Mouse (Mus musculus): ENCODE data around the gene Prnp.
A peak's percentile ranks its signal among the peaks of the same experiment; 100 is the strongest.

Gene Prnp

DNA sequence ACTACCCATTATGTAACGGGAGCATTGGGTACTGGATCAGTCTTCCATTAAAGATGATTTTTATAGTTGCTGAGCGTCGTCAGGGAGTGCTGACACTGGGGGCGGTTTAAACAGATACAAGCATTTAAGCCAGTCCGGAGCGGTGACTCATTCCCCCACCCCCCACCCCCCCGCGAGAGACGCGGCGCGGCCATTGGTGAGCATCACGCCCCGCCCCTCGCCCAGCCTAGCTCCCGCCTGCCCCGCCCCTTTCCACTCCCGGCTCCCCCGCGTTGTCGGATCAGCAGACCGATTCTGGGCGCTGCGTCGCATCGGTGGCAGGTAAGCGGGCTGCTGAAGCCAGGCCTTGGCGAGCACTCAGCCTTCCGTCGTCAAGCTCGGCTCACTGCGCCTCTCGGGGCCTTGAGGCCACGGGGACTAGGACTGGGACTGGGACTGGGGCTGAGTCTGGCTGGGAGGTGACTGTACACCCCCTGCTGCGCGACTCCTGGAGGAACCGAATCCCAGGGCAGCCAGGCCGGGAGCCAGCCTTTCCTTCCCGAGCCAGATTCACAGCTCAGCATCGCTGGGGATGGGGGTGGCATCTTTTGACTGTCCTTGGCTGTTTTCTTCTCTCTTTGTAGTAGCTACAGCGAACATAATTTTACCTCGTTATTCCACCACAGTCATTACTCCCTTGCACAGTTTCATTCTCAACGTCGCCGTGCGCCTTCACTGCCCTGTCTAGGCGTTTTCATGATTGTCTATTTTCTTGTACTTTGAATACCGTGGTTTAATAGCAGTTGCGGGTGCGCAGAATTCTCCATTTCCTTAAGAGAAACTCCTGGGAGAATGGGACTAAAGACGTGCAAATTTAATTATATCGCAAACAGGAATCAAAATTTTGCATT lies at the start of gene Prnp, which contains the start of gene Prn:
TSS of gene Prnp (plus strand) at position 246 of the 890 bp plus-strand sequence.
TSS of gene Prn (plus strand) at position 275 of the 890 bp plus-strand sequence.
- peak; percentile 91 for DNase-seq

DNA sequence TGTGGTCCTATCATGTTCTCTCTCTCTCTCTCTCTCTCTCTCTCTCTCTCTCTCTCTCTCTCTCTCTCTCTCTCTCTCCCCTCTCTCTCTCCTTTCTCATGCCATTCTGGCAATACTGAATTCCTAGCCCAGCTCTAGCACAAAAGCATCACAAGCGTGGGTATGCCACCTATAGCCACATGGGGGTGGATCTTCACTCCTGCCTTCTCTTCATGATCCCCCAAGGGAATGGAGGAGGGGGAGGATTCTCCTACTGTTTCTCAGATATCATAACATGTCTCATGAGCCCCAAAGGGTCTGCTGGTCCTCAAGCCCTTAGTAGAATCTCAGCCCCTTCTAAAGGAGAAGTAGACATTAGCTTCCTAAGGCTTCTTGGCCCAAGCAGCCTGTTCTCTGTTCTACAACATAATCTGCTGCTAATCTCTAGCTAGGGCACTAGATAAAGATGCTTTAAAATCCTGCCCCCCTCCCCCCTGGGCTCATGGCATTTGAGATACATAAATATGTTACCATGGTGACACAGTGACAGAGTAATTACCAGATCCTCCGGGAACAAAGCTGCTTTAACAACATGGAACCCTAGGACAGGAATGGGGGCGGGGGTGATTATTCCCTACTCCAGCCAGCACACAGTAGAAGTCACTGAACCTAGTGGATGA lies 47.0 kb upstream of the Prnp start:
- no peak for DNase-seq

DNA sequence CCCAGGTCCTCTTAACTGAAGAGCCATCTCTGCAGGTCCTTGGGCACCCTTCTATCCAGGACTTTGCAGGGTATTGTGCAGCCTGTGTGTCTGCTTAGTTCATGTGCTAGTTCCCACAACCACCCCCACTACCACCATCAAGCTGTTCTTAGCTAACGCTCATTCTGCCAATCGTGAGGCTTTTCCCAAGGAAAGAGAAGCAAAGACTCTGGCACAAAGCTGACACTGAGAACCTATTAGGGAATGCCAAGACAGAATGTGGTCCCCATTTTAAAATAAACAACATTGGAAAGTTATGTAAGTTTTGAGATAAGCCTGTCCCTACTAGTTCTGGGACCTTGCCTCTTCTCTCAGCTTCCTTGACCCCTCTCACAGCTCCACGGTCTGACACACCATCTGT lies 46.3 kb upstream of the Prnp start:
- DNase-seq: no peak

GRCm38 (mm10) chr2:131864262-131864796 lies 45.4 kb upstream of the Prnp start:
- no peak for DNase-seq

DNA sequence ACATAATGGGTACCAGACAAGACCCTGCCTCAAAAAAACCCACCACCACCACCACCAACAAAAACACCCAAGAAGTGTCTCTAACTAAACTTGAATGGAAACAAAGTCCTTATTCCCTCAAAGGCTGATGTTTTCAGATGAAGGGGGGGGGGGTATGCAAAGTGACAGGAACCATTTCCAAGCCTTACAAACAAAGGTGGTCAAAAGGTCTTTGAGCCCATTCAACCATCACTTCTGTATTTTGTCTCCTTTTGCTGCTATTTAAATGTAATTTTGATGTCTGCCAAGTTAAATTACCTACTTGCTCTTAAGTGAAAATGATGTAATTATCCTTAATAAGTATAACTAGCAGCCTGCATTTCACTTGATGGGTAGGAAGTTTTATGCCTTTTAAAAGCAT lies 43.1 kb upstream of the Prnp start:
- DNase-seq: no peak

GRCm38 (mm10) chr2:131868983-131869382 lies 40.7 kb upstream of the Prnp start:
- DNase-seq: no peak

DNA sequence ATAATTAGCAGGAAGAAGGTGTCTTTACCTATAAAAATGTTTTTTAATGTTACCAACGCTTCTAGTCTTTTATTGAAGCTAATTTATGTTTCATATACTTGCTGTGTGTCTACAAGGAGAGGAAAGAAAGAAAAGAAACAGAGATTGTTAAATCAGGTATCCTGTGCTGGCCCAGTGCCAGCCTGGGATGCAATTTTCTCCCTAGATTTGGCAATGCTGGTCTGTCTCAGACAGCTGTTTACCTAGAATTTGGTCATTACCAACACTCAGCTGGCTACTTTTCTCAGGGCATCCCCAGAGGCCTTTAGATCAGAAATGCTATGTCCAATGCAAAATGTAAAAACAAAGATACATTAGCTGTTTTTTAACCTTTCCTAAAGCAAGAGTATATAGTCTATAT lies 36.4 kb upstream of the Prnp start:
- DNase-seq: no peak

- DNase-seq: no peak
Measured at GRCm38 (mm10) chr2:131876551-131877265, 33.0 kb upstream of the Prnp start.

GRCm38 (mm10) chr2:131881766-131882165 lies 28.0 kb upstream of the Prnp start:
- no peak for DNase-seq

DNA sequence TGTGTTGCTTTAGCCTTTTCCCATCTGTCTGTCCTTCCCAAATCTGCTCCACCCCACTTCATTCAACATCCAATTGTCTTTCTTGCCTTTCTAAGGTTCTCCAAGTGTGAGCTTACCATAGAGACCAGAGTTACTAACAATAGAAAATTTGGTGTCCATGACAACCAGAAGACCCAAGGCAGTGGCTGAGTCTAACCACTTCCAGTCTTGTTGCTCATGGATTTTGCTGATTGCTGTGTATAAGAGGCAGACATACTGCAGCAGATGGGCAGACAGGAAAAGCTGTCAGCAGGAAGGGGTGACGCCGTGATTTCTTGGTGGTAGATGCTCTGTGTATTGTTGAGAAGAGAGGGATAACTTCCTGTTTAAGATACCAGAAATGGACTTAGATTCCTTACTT lies 26.6 kb upstream of the Prnp start:
- DNase-seq: no peak

DNA sequence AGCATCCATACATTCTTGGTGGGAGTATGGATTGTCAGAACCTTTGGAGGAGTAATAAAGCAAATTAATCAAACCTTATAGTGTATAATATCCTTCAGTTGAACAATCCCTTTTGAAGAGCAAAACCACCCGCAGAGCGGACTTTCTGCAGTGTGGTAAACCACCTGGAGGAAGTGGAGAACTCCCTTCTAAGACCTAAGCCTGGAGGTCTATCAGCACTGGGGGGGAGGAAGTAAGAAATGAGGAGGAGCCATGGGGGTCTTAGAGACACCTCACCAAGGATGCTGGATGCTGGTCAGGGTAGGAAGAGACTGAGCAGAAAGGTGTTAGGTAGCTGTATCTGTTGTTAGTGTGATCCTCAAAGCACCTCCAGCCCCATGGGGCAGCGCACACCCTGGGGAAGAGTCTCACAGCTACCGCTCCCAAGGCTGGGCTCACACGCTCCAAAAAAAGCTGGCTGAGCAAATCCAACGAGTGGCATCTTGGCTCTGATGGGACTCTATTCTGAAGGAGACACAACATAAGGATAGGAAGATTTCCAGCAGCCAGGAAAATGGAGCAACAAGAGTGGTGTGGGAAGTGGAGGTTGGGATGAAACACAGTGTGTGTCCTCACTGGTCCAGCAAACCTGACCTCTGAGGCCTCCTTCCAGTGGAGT lies 23.1 kb upstream of the Prnp start:
- DNase-seq: no peak

GRCm38 (mm10) chr2:131888233-131888632 lies 21.5 kb upstream of the Prnp start:
- DNase-seq: no peak

GRCm38 (mm10) chr2:131892534-131892933 lies 17.2 kb upstream of the Prnp start:
- DNase-seq: no peak

DNA sequence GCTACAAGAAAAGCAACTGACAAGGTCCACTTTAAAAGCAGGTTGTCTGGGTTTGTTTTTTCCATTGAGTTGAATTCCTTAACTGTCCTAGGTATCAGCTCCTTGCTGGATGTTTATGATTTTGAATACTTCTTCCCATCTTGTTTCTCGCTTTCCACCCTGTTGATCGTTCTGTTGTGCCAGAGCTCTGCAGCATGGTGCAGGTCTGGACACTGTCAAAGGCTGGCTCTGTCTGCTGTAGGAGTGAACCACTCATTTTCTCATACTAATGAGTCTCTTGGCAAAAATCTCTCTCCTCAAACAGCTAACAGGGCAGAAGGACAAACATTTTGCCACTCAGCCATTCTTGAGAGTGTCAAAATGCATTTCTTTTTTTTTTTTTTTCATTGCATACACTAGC lies 14.6 kb upstream of the Prnp start:
- DNase-seq: no peak

DNA sequence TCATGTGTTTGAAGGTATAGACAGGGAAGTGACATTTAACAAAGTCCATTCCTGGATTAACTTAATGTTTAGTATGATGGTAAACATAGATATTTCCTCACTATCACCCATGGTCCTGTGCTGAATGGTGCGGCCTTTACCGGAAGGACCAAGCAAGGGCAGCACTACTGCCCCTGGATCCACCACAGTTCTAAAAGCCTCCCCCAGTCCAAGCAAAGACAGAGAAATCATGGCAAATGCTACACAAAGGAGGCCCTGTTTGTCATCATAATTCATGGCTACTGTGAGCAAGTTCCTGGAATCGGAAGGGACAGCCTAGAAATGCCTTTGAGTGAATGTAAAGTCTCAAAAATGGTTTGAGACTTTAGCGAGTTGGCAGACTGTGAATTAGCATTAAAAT lies 13.7 kb upstream of the Prnp start:
- no peak for DNase-seq

DNA sequence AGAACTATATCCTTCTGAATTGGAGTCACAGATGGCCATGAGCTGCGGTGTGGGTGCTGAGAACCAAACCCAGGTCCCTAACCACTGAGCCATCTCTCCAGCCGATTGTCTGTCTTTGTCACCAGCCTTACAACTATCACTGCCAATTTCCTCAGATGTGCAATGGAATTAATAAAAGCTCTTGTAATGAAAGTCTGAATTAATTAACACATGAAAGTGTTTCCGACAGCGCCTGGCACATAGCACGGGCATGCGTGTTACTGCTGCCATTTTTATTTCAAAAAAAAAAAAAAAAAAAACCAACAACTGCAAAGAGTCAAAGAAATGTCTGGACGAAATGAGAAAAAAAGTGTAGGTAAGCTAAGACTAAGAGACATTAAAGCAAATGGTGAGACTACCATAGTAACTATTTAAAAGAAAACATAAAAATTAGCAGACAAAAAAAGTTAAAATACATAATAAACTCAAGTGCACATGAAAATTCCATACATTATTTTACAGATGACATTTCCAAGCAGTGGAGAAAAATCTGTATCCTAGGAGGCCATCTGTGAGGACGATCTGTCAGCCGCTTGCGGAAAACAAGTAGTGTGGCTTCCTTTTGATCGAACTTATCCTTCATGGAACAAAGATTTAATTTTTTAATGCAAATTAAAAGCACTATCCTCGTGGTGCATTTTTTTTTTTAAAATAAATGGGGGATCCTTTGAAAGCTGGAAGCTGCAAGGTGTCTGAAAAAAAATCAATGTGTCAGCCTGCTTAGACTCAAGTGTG lies 12.2 kb upstream of the Prnp start:
- no peak for DNase-seq

DNA sequence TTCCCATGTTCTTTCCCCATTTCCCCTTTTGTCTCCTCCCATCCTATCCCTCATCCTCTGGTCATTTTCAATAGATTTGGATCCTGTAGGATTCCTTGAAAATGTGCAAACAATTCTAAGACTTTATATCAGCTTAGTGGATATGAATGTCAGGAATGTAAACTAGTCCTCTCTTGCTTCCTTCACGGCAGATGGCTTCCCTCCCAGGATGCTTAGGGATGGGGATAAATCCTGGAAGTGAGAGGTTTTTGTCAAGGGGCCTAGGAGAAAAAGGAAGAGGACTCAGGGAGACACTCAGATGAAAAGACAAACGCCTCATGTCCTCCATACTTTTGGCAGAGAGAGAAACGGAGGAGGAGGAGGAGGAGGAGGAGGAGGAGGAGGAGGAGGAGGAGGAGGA lies 7.3 kb upstream of the Prnp start:
- no peak for DNase-seq

DNA sequence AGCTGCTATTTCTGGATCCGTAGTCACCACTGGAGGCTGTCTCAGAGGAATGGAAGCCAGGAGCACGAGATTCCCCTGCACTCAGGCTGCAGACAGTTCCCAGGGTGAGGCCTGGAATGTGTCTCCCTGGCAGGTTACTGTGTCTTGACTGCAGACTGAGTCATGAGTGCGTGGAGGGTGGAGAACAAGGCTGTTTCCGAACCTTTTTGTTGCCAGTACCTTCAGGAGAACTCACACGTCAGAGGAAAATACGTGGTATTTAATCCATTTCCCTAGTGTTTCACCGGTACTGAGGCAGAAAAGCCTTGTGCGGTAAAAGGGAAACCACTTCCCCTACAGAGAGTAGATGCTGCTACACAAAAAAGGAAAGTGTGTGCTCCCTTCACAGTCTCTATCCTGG lies 6.9 kb upstream of the Prnp start:
- peak in 1 of 2 experiments; percentile 58 for DNase-seq

GRCm38 (mm10) chr2:131905025-131905424 lies 4.7 kb upstream of the Prnp start:
- DNase-seq: no peak

- peak; percentile 39 to 43 for DNase-seq
Measured at GRCm38 (mm10) chr2:131905776-131906175, 4.0 kb upstream of the Prnp start.

DNA sequence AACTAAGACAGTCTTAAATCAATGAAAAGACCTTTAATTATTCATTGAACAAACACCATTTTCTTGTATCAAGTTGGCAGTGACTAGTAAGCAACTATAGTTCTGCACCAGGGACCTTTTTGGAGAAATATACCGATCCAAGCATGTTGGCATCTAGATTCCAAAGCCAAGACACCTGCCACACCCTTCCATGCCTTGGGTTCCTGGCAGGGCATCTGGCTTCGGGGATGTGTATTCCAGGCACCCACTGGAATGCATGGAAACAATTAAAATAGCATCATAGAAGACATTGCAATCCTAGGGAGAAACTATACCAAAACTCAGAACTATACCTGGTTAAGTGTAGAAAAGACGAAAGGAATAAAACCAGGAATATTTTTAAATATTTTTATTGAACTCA lies 3.5 kb upstream of the Prnp start:
- DNase-seq: no peak

DNA sequence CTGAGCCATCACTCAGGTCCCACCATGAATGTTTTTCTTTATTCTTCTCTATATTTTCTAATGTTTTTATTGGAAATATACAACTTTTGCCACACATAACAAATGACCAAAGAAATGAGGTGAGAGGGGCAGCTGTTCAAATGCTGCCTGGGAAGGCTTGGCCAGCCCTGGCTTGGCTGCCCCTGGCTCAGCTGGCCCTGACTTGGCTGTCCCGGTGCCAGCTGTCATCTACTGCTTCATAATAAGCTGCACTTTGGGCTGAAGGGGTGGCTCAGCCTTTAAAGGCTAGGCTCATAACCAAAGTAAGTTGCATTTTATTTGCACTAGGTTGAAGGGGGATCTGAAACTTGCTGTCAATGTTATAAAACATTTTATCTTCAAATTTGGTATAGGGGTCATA lies 2.9 kb upstream of the Prnp start:
- peak in 1 of 2 experiments; percentile 67 for DNase-seq

Data from lung, postnatal 4 days (tissue).